9 mouse cellular contexts compared by ENCODE assay signal in genomic region chr1:132326777-132327176, GRCm38 (mm10). TPM values are rescaled to one million over a fixed set of nuclear protein-coding genes. Genes with fewer than 3 reads are reported as not detected.
DNase-seq lines count a peak whose midpoint lies in the region; ATAC-seq and TF ChIP-seq lines count a peak whose summit lies in the region.
"Had no signal": no experiment of that assay in that cellular context is flagged by ENCODE, and none has a peak within 500 bp of the region (broad histone marks: within the 10 kb centered on the region; RNA-seq: fewer than 3 reads in every experiment).

No protein-coding gene starts in this region.

- 52% methylated on average over 9 of the region's 9 CpGs for WGBS in intestine, embryonic 15.5 days
- WGBS in intestine, postnatal 0 days: 50% methylated on average over 9 of the region's 9 CpGs
- 50% methylated on average over 9 of the region's 9 CpGs for WGBS in forebrain, embryonic 12.5 days
- 41% methylated on average over 9 of the region's 9 CpGs for WGBS in kidney, embryonic 16.5 days
- 39% methylated on average over 9 of the region's 9 CpGs for WGBS in midbrain, postnatal 0 days

- 0 out of 2 replicates have a peak, but pooled peaks cover 2% of the 10 kb centered on the region for H3K36me3 ChIP-seq in intestine, embryonic 15.5 days
- H3K36me3 ChIP-seq in intestine, postnatal 0 days (ENCODE audit: control insufficient read depth, insufficient read depth): peaks cover 48% of the 10 kb centered on the region
- peaks cover 71% of the 10 kb centered on the region for H3K36me3 ChIP-seq in forebrain, embryonic 12.5 days (replicated peaks)
- H3K36me3 ChIP-seq in kidney, embryonic 16.5 days (ENCODE audit: insufficient read depth, low read length): no peaks in the 10 kb centered on the region
- H3K36me3 ChIP-seq in midbrain, postnatal 0 days (ENCODE audit: insufficient read depth, low read length): peaks cover 4% of the 10 kb centered on the region

- peaks cover 18% of the 10 kb centered on the region for H3K4me1 ChIP-seq in intestine, embryonic 15.5 days (replicated peaks)
- peaks cover 7% of the 10 kb centered on the region; the same call in 1 of the 2 replicates for H3K4me1 ChIP-seq in intestine, postnatal 0 days (replicated peaks; ENCODE audit: control insufficient read depth, insufficient read depth, low read length)
- H3K4me1 ChIP-seq in forebrain, embryonic 12.5 days: peaks cover 96% of the 10 kb centered on the region
- H3K4me1 ChIP-seq in kidney, embryonic 16.5 days (ENCODE audit: insufficient read depth, low read length): peaks cover 35% of the 10 kb centered on the region
- peaks cover 11% of the 10 kb centered on the region; the same call in 1 of the 2 replicates for H3K4me1 ChIP-seq in midbrain, postnatal 0 days (ENCODE audit: insufficient read depth, low read length)

- intact Hi-C loops in left cerebral cortex, postnatal 14 days (cut with DNase I): no loop called here

- H3K27me3 ChIP-seq in intestine, embryonic 15.5 days (replicated peaks): no peaks in the 10 kb centered on the region
- no peaks in the 10 kb centered on the region for H3K27me3 ChIP-seq in intestine, postnatal 0 days (replicated peaks; ENCODE audit: control insufficient read depth, insufficient read depth, low read length)
- no peaks in the 10 kb centered on the region for H3K27me3 ChIP-seq in forebrain, embryonic 12.5 days
- H3K27me3 ChIP-seq in kidney, embryonic 16.5 days (ENCODE audit: insufficient read depth, low read length): no peaks in the 10 kb centered on the region
- no peaks in the 10 kb centered on the region for H3K27me3 ChIP-seq in midbrain, postnatal 0 days (ENCODE audit: insufficient read depth, low read length)

- H3K27ac ChIP-seq in intestine, embryonic 15.5 days: no peak overlapping the region
- H3K27ac ChIP-seq in intestine, postnatal 0 days (ENCODE audit: low read depth, low read length): no peak overlapping the region
- peak overlapping the region; percentile 80 for H3K27ac ChIP-seq in forebrain, embryonic 12.5 days
- H3K27ac ChIP-seq in kidney, embryonic 16.5 days (ENCODE audit: low read length): 0 out of 2 replicates have a peak overlapping the region, but pooled peaks have one; percentile 30
- H3K27ac ChIP-seq in midbrain, postnatal 0 days (ENCODE audit: low read depth, low read length): no peak overlapping the region

- TF ChIP-seq CTCF in intestine, postnatal 0 days (IDR thresholded peaks at IDR 0.05; ENCODE audit: low read depth): no peak
- TF ChIP-seq CTCF in midbrain, postnatal 0 days (IDR thresholded peaks at IDR 0.05): no peak

- H3K9ac ChIP-seq in intestine, embryonic 15.5 days: no peak overlapping the region
- H3K9ac ChIP-seq in intestine, postnatal 0 days (ENCODE audit: low read depth, low read length): no peak overlapping the region
- H3K9ac ChIP-seq in forebrain, embryonic 12.5 days: no peak overlapping the region
- H3K9ac ChIP-seq in kidney, embryonic 16.5 days (replicated peaks; ENCODE audit: low read length): no peak overlapping the region; the same call in 1 of the 2 replicates
- H3K9ac ChIP-seq in midbrain, postnatal 0 days (replicated peaks; ENCODE audit: low read length, poor library complexity, severe bottlenecking): no peak overlapping the region; the same call in 1 of the 2 replicates

- ATAC-seq in intestine, embryonic 15.5 days: peak; percentile 62
- no peak for ATAC-seq in intestine, postnatal 0 days
- peak; percentile 13; the same call in 1 of the 2 replicates for ATAC-seq in forebrain, embryonic 12.5 days (ENCODE audit: low FRiP score)
- ATAC-seq in kidney, embryonic 16.5 days (ENCODE audit: low FRiP score, low TSS enrichment): no peak
- ATAC-seq in midbrain, postnatal 0 days (ENCODE audit: low FRiP score): no peak
- no peak for ATAC-seq in granulocyte monocyte progenitor cell, adult 5-6 weeks (replicated peaks; ENCODE audit: poor library complexity, severe bottlenecking)

- peak; percentile 90 for DNase-seq in midbrain, postnatal 0 days (ENCODE audit: low spot score)
- no peak for DNase-seq in left cerebral cortex, postnatal 14 days (ENCODE audit: low spot score in 2 of 2)
- DNase-seq in cerebellum, adult 18-20 months: no peak

- H3K4me2 ChIP-seq in intestine, embryonic 15.5 days (replicated peaks): no peak overlapping the region
- no peak overlapping the region for H3K4me2 ChIP-seq in intestine, postnatal 0 days (replicated peaks; ENCODE audit: low read depth)
- no peak overlapping the region for H3K4me2 ChIP-seq in forebrain, embryonic 12.5 days
- H3K4me2 ChIP-seq in kidney, embryonic 16.5 days (replicated peaks; ENCODE audit: low read depth, low read length): no peak overlapping the region
- no peak overlapping the region for H3K4me2 ChIP-seq in midbrain, postnatal 0 days (ENCODE audit: low read depth, low read length, poor library complexity, severe bottlenecking)

- H3K4me3 ChIP-seq in intestine, embryonic 15.5 days (replicated peaks): no peak overlapping the region
- no peak overlapping the region for H3K4me3 ChIP-seq in intestine, postnatal 0 days (ENCODE audit: low read depth, low read length)
- no peak overlapping the region for H3K4me3 ChIP-seq in forebrain, embryonic 12.5 days (replicated peaks)
- H3K4me3 ChIP-seq in kidney, embryonic 16.5 days (ENCODE audit: low read length): no peak overlapping the region
- H3K4me3 ChIP-seq in midbrain, postnatal 0 days (ENCODE audit: low read depth, low read length): no peak overlapping the region
- H3K4me3 ChIP-seq: megakaryocyte, embryonic 14.5 days had no signal

- no peaks in the 10 kb centered on the region for H3K9me3 ChIP-seq in intestine, embryonic 15.5 days
- no peaks in the 10 kb centered on the region for H3K9me3 ChIP-seq in intestine, postnatal 0 days (ENCODE audit: control insufficient read depth)
- H3K9me3 ChIP-seq in forebrain, embryonic 12.5 days: no peaks in the 10 kb centered on the region
- H3K9me3 ChIP-seq in kidney, embryonic 16.5 days (ENCODE audit: low read length): no peaks in the 10 kb centered on the region
- H3K9me3 ChIP-seq in midbrain, postnatal 0 days (ENCODE audit: low read length): no peaks in the 10 kb centered on the region
- H3K9me3 ChIP-seq: megakaryocyte, embryonic 14.5 days had no signal

RNA-seq across cellular contexts. Expression of gene Nuak2, which starts 10.9 kb away (rescaled TPM):
- polyA plus RNA-seq in intestine, embryonic 15.5 days (2015; fragmentation: Nextera tagmentation; extraction: Ambion mirVana): 4.7 and 5.5 TPM in 2 replicates
- 20.0 and 20.6 TPM in 2 replicates for polyA plus RNA-seq in intestine, postnatal 0 days (2015; fragmentation: Nextera tagmentation; extraction: Ambion mirVana)
- polyA plus RNA-seq in forebrain, embryonic 12.5 days (2016; fragmentation: Nextera tagmentation; extraction: Ambion mirVana): 49.9 and 54.0 TPM in 2 replicates
- 4.3 and 5.5 TPM in 2 replicates for polyA plus RNA-seq in kidney, embryonic 16.5 days (2015; fragmentation: Nextera tagmentation; extraction: Ambion mirVana)
- total RNA-seq in midbrain, postnatal 0 days (2014; rRNA removed): 7.0 and 7.1 TPM in 2 replicates
- 9.9 TPM in 2 replicates for polyA plus RNA-seq in midbrain, postnatal 0 days (2015; fragmentation: Nextera tagmentation; extraction: Ambion mirVana)
- total RNA-seq in granulocyte monocyte progenitor cell, adult 5-6 weeks (2014; fragmentation: Nextera tagmentation): 37.2 and 40.4 TPM in 2 replicates
- total RNA-seq in granulocyte monocyte progenitor cell, adult 5-6 weeks (2017): 19.3 and 21.7 TPM in 2 replicates
- total RNA-seq in left cerebral cortex, postnatal 14 days (2021): 1 to 10 TPM; 1.6 to 1.7 TPM

RNA-seq across cellular contexts. Expression of gene Klhdc8a, which starts 28.4 kb away (rescaled TPM):
- polyA plus RNA-seq in intestine, embryonic 15.5 days (2015; fragmentation: Nextera tagmentation; extraction: Ambion mirVana): 0.23 and 0.49 TPM in 2 replicates
- 0.46 and 0.51 TPM in 2 replicates for polyA plus RNA-seq in intestine, postnatal 0 days (2015; fragmentation: Nextera tagmentation; extraction: Ambion mirVana)
- polyA plus RNA-seq in forebrain, embryonic 12.5 days (2016; fragmentation: Nextera tagmentation; extraction: Ambion mirVana): 1.7 TPM in 2 replicates
- 1.8 and 2.1 TPM in 2 replicates for polyA plus RNA-seq in kidney, embryonic 16.5 days (2015; fragmentation: Nextera tagmentation; extraction: Ambion mirVana)
- 29.5 and 31.1 TPM in 2 replicates for total RNA-seq in midbrain, postnatal 0 days (2014; rRNA removed)
- polyA plus RNA-seq in midbrain, postnatal 0 days (2015; fragmentation: Nextera tagmentation; extraction: Ambion mirVana): 12.4 and 14.8 TPM in 2 replicates
- total RNA-seq in granulocyte monocyte progenitor cell, adult 5-6 weeks (2014; fragmentation: Nextera tagmentation): not detected in 2 replicates
- not detected in 2 replicates for total RNA-seq in granulocyte monocyte progenitor cell, adult 5-6 weeks (2017)
- 10 to 100 TPM; 13.1 to 16.8 TPM for total RNA-seq in left cerebral cortex, postnatal 14 days (2021)

Comparison
In these comparisons a context has a peak if more than half of its experiments do, and no peak if none do; other contexts are left out.
1. ATAC-seq: peak in intestine, embryonic 15.5 days (single experiment) and forebrain, embryonic 12.5 days (single experiment); none in intestine, postnatal 0 days (single experiment), kidney, embryonic 16.5 days (single experiment), midbrain, postnatal 0 days (single experiment) and granulocyte monocyte progenitor cell, adult 5-6 weeks (single experiment).
2. H3K27ac ChIP-seq: peak in forebrain, embryonic 12.5 days (single experiment) and kidney, embryonic 16.5 days (single experiment); none in intestine, embryonic 15.5 days (single experiment), intestine, postnatal 0 days (single experiment) and midbrain, postnatal 0 days (single experiment).